Mouse (Mus musculus) macrophage (primary cell): ENCODE results near the gene Plac1. TPM values are rescaled to one million over a fixed set of nuclear protein-coding genes. Genes with fewer than 3 reads are reported as not detected.

ENCODE experiments used
- H3K27ac ChIP-seq: fragments of 350-480 bp; formaldehyde crosslinking; 2 replicates; pipeline ENCODE4 v1.9.0; 2021
- H3K36me3 ChIP-seq: fragments of 350-480 bp; formaldehyde crosslinking; 2 replicates; pipeline ENCODE4 v1.9.0; 2021; ENCODE audit errors: inconsistent target
- H3K4me3 ChIP-seq: fragments of 350-480 bp; formaldehyde crosslinking; 2 replicates; pipeline ENCODE4 v1.9.0; 2021; ENCODE audit errors: inconsistent target
- H3K79me2 ChIP-seq: fragments of 350-480 bp; formaldehyde crosslinking; 2 replicates; pipeline ENCODE4 v1.9.0; 2021; ENCODE audit errors: inconsistent target
- WGBS: methylation state at CpG from one replicate; pipeline ENCODE4 v1.1.7; 2026; ENCODE audit warnings: inconsistent platforms; ENCODE audit not compliant: missing documents; 5-methylcytosine and 5-hydroxymethylcytosine counted together
- polyA plus RNA-seq: library from polyadenylated mRNA; stranded (reverse); fragments of 250-400 nt; gene quantifications from 3 replicates; pipeline ENCODE4 v1.2.4, GENCODE M21; 2018; ENCODE audit warnings: inconsistent platforms

Plac1 gene
- polyA plus RNA-seq, 1 experiment from 2014 or later = not detected

GRCm38 (mm10) chrX:53110142-53110541 is 129.8 kb downstream of the Plac1 start:
- Histone ChIP-seq H3K27ac (no peak overlapping the region), H3K79me2 (no peaks in the 10 kb centered on the region), H3K36me3 (no peaks in the 10 kb centered on the region), H3K4me3 (no peak overlapping the region)
- WGBS = 59% methylated on average over 4 of the region's 4 CpGs

GRCm38 (mm10) chrX:53107127-53107526 is 132.8 kb downstream of the Plac1 start:
- no peak overlapping the region for H3K27ac ChIP-seq
- H3K4me3 ChIP-seq = no peak overlapping the region
- H3K36me3 ChIP-seq = no peaks in the 10 kb centered on the region
- H3K79me2 ChIP-seq = no peaks in the 10 kb centered on the region
- WGBS = 85% methylated on average over 2 of the region's 2 CpGs

GRCm38 (mm10) chrX:53101165-53101564 is 138.7 kb downstream of the Plac1 start:
- Histone ChIP-seq H3K27ac (no peak overlapping the region), H3K79me2 (no peaks in the 10 kb centered on the region), H3K36me3 (no peaks in the 10 kb centered on the region), H3K4me3 (no peak overlapping the region)
- WGBS = 60% methylated on average over 2 of the region's 2 CpGs

GRCm38 (mm10) chrX:53099951-53100350 is 140.0 kb downstream of the Plac1 start:
- Histone ChIP-seq H3K36me3 (no peaks in the 10 kb centered on the region), H3K27ac (no peak overlapping the region), H3K79me2 (no peaks in the 10 kb centered on the region), H3K4me3 (no peak overlapping the region)
- WGBS = 75% methylated on average over 7 of the region's 7 CpGs

GRCm38 (mm10) chrX:53099266-53099665 is 140.6 kb downstream of the Plac1 start:
- Histone ChIP-seq H3K79me2 (no peaks in the 10 kb centered on the region), H3K4me3 (no peak overlapping the region), H3K27ac (no peak overlapping the region), H3K36me3 (no peaks in the 10 kb centered on the region)
- 93% methylated on average over 3 of the region's 3 CpGs for WGBS

- no peaks in the 10 kb centered on the region for H3K36me3 ChIP-seq
- H3K79me2 ChIP-seq = no peaks in the 10 kb centered on the region
- no peak overlapping the region for H3K4me3 ChIP-seq
- 86% methylated on average over 2 of the region's 4 CpGs for WGBS
- H3K27ac ChIP-seq = no peak overlapping the region
Observed at GRCm38 (mm10) chrX:53098293-53098692, 141.6 kb downstream of the Plac1 start.

GRCm38 (mm10) chrX:53097786-53098185 is 142.1 kb downstream of the Plac1 start:
- Histone ChIP-seq H3K79me2 (no peaks in the 10 kb centered on the region), H3K4me3 (no peak overlapping the region), H3K36me3 (no peaks in the 10 kb centered on the region), H3K27ac (no peak overlapping the region)
- WGBS = 95% methylated on average over 2 of the region's 4 CpGs

GRCm38 (mm10) chrX:53093381-53093780 is 146.5 kb downstream of the Plac1 start:
- 79% methylated on average over 2 of the region's 2 CpGs for WGBS

GRCm38 (mm10) chrX:53088663-53089292 is 151.1 kb downstream of the Plac1 start:
- WGBS = 68% methylated on average over 4 of the region's 5 CpGs

More at GRCm38 (mm10) chrX:53093381-53093780, 146.5 kb downstream of the Plac1 start:
- Histone ChIP-seq H3K27ac (no peak overlapping the region), H3K36me3 (no peaks in the 10 kb centered on the region), H3K79me2 (no peaks in the 10 kb centered on the region), H3K4me3 (no peak overlapping the region)

GRCm38 (mm10) chrX:53087202-53087601 is 152.7 kb downstream of the Plac1 start:
- Histone ChIP-seq H3K4me3 (no peak overlapping the region), H3K27ac (no peak overlapping the region), H3K36me3 (no peaks in the 10 kb centered on the region), H3K79me2 (no peaks in the 10 kb centered on the region)
- WGBS = no CpG with 5 or more reads among the region's 1 CpGs

More at GRCm38 (mm10) chrX:53088663-53089292, 151.1 kb downstream of the Plac1 start:
- H3K27ac ChIP-seq = no peak overlapping the region
- no peaks in the 10 kb centered on the region for H3K36me3 ChIP-seq
- no peak overlapping the region for H3K4me3 ChIP-seq
- H3K79me2 ChIP-seq = no peaks in the 10 kb centered on the region

GRCm38 (mm10) chrX:53085559-53085958 is 154.4 kb downstream of the Plac1 start:
- Histone ChIP-seq H3K4me3 (no peak overlapping the region), H3K79me2 (no peaks in the 10 kb centered on the region), H3K36me3 (no peaks in the 10 kb centered on the region), H3K27ac (no peak overlapping the region)
- 86% methylated on average over 5 of the region's 5 CpGs for WGBS

GRCm38 (mm10) chrX:53064406-53064805 is 175.5 kb downstream of the Plac1 start:
- Histone ChIP-seq H3K79me2 (no peaks in the 10 kb centered on the region), H3K4me3 (no peak overlapping the region), H3K27ac (no peak overlapping the region), H3K36me3 (no peaks in the 10 kb centered on the region)
- 76% methylated on average over 3 of the region's 3 CpGs for WGBS

GRCm38 (mm10) chrX:53059426-53060007 is 180.4 kb downstream of the Plac1 start:
- 81% methylated on average over 11 of the region's 11 CpGs for WGBS
- Histone ChIP-seq H3K79me2 (no peaks in the 10 kb centered on the region), H3K4me3 (no peak overlapping the region), H3K27ac (no peak overlapping the region), H3K36me3 (no peaks in the 10 kb centered on the region)

- 24% methylated on average over 30 of the region's 33 CpGs for WGBS
- Histone ChIP-seq H3K27ac (no peak overlapping the region), H3K36me3 (no peaks in the 10 kb centered on the region), H3K79me2 (no peaks in the 10 kb centered on the region), H3K4me3 (no peak overlapping the region)
Observed at GRCm38 (mm10) chrX:53058459-53059280, 181.2 kb downstream of the Plac1 start.

GRCm38 (mm10) chrX:53057760-53058090 is 182.2 kb downstream of the Plac1 start:
- Histone ChIP-seq H3K27ac (no peak overlapping the region), H3K4me3 (no peak overlapping the region), H3K36me3 (no peaks in the 10 kb centered on the region), H3K79me2 (no peaks in the 10 kb centered on the region)
- 36% methylated on average over 4 of the region's 6 CpGs for WGBS
